Mouse (Mus musculus) neural tube, embryonic 13.5 days (tissue): ENCODE data around the gene Tmem235. TPM values are rescaled to one million over a fixed set of nuclear protein-coding genes. Genes with fewer than 3 reads are reported as not detected.
"Not testable (repeated sequence)": the region's sequence is repeated elsewhere in the genome, so short reads cannot be mapped to it uniquely, and the experiment has no call there.

ENCODE experiments used
- ATAC-seq: fragments of 200-750 bp; cut with Nextera tagmentation; 2 replicates; pipeline ENCODE4 v1.8.0; 2017; ENCODE audit warnings: low read depth, mild to moderate bottlenecking, moderate TSS enrichment, moderate library complexity
- H3K27ac ChIP-seq: fragments of 300-500 bp; sonication (generic); replicated peaks from 2 replicates; pipeline ENCODE4 v1.5.1; 2015; ENCODE audit warnings: moderate library complexity, mild to moderate bottlenecking, inconsistent platforms
- H3K27me3 ChIP-seq: fragments of 300-500 bp; sonication (generic); 2 replicates; pipeline ENCODE4 v1.6.1; 2015; ENCODE audit warnings: mild to moderate bottlenecking, inconsistent platforms
- H3K36me3 ChIP-seq: fragments of 300-500 bp; sonication (generic); 2 replicates; pipeline ENCODE4 v1.6.1; 2015; ENCODE audit warnings: mild to moderate bottlenecking, inconsistent platforms
- H3K4me1 ChIP-seq: fragments of 300-500 bp; sonication (generic); replicated peaks from 2 replicates; pipeline ENCODE4 v1.6.1; 2015; ENCODE audit warnings: inconsistent platforms
- H3K4me2 ChIP-seq: fragments of 300-500 bp; sonication (generic); 2 replicates; pipeline ENCODE4 v1.6.1; 2015; ENCODE audit warnings: inconsistent platforms, mild to moderate bottlenecking, moderate library complexity
- H3K4me3 ChIP-seq: fragments of 300-500 bp; sonication (generic); 2 replicates; pipeline ENCODE4 v1.5.1; 2015; ENCODE audit warnings: mild to moderate bottlenecking, inconsistent platforms
- H3K9ac ChIP-seq: fragments of 300-500 bp; sonication (generic); 2 replicates; pipeline ENCODE4 v1.6.1; 2015; ENCODE audit warnings: moderate library complexity, mild to moderate bottlenecking, inconsistent platforms
- H3K9me3 ChIP-seq: fragments of 300-500 bp; sonication (generic); 2 replicates; pipeline ENCODE4 v1.6.1; 2016; ENCODE audit warnings: inconsistent platforms
- WGBS: fragments of 180-500 bp; shearing (Covaris S2); methylation state at CpG from one replicate; pipeline ENCODE4 v1.1.7; 2015; 5-methylcytosine and 5-hydroxymethylcytosine counted together
- polyA plus RNA-seq: library from polyadenylated mRNA; unstranded; fragments of >200 nt; fragmentation: Nextera tagmentation; extraction: Ambion mirVana; gene quantifications from 2 replicates; pipeline ENCODE4 v1.2.1, GENCODE M21; 2015

The Tmem235 gene
- polyA plus RNA-seq, 1 experiment from 2014 or later = not detected

GRCm38 (mm10) chr11:117825333-117826101 lies 35.0 kb upstream of the Tmem235 start, which contains the start of the genes Afmid and Tk1:
Gene Afmid (plus strand): TSS chr11:117825924.
Gene Tk1 (minus strand): TSS chr11:117826092.
- Histone ChIP-seq H3K9me3 (no peaks in the 10 kb centered on the region), H3K27ac (peak within 1 kb of the TSS; percentile 49), H3K36me3 (no peaks in the 10 kb centered on the region), H3K4me3 (peak within 1 kb of the TSS; percentile 42), H3K4me2 (peak within 1 kb of the TSS; percentile 75), H3K27me3 (no peaks in the 10 kb centered on the region), H3K4me1 (peaks cover 75% of the 10 kb centered on the region), H3K9ac (peak within 1 kb of the TSS; percentile 71)
- peak; percentile 42; the same call in 1 of the 2 replicates for ATAC-seq
- under 1% methylated on average over 34 of the region's 34 CpGs for WGBS

- no peaks in the 10 kb centered on the region for H3K27me3 ChIP-seq
- peak overlapping the region; percentile 71 for H3K9ac ChIP-seq
- WGBS = 16% methylated on average over 5 of the region's 5 CpGs
- H3K9me3 ChIP-seq = no peaks in the 10 kb centered on the region
- H3K4me3 ChIP-seq = peak overlapping the region; percentile 42
- no peak for ATAC-seq
- peaks cover 80% of the 10 kb centered on the region for H3K4me1 ChIP-seq
- H3K27ac ChIP-seq = no peak overlapping the region
- no peaks in the 10 kb centered on the region for H3K36me3 ChIP-seq
- H3K4me2 ChIP-seq = peak overlapping the region; percentile 75
These were observed 34.4 kb upstream of the Tmem235 start for GRCm38 (mm10) chr11:117826164-117826563.

GRCm38 (mm10) chr11:117826916-117827315 lies 33.6 kb upstream of the Tmem235 start:
- Histone ChIP-seq H3K36me3 (no peaks in the 10 kb centered on the region), H3K9me3 (no peaks in the 10 kb centered on the region), H3K9ac (no peak overlapping the region), H3K4me3 (no peak overlapping the region), H3K4me2 (no peak overlapping the region), H3K4me1 (peaks cover 81% of the 10 kb centered on the region), H3K27me3 (no peaks in the 10 kb centered on the region), H3K27ac (no peak overlapping the region)
- no peak for ATAC-seq
- 74% methylated on average over 8 of the region's 8 CpGs for WGBS

- Histone ChIP-seq H3K27me3 (no peaks in the 10 kb centered on the region), H3K9me3 (no peaks in the 10 kb centered on the region), H3K27ac (no peak overlapping the region), H3K4me2 (no peak overlapping the region), H3K4me1 (peaks cover 84% of the 10 kb centered on the region), H3K9ac (no peak overlapping the region; the same call in 1 of the 2 replicates), H3K36me3 (no peaks in the 10 kb centered on the region), H3K4me3 (no peak overlapping the region)
- 57% methylated on average over 3 of the region's 3 CpGs for WGBS
- ATAC-seq = no peak
These were observed 33.2 kb upstream of the Tmem235 start for GRCm38 (mm10) chr11:117827386-117827785.

- WGBS = 74% methylated on average over 18 of the region's 18 CpGs
These were observed 32.2 kb upstream of the Tmem235 start for GRCm38 (mm10) chr11:117828149-117828887.

GRCm38 (mm10) chr11:117828888-117829604 lies 31.5 kb upstream of the Tmem235 start:
- no peak for ATAC-seq
- Histone ChIP-seq H3K4me3 (no peak overlapping the region), H3K36me3 (no peaks in the 10 kb centered on the region), H3K9ac (0 out of 2 replicates have a peak overlapping the region, but pooled peaks have one; percentile 0), H3K27ac (peak overlapping the region; percentile 50; the same call in 1 of the 2 replicates), H3K27me3 (no peaks in the 10 kb centered on the region), H3K4me2 (no peak overlapping the region), H3K4me1 (peaks cover 72% of the 10 kb centered on the region), H3K9me3 (no peaks in the 10 kb centered on the region)
- 51% methylated on average over 9 of the region's 9 CpGs for WGBS

More at GRCm38 (mm10) chr11:117828149-117828887, 32.2 kb upstream of the Tmem235 start:
- Histone ChIP-seq H3K27ac (peak overlapping the region; percentile 50; the same call in 1 of the 2 replicates), H3K4me3 (no peak overlapping the region), H3K27me3 (no peaks in the 10 kb centered on the region), H3K9me3 (no peaks in the 10 kb centered on the region), H3K36me3 (no peaks in the 10 kb centered on the region), H3K4me2 (no peak overlapping the region), H3K9ac (no peak overlapping the region; the same call in none of the 2 replicates), H3K4me1 (peaks cover 79% of the 10 kb centered on the region)
- no peak for ATAC-seq

- 84% methylated on average over 2 of the region's 2 CpGs for WGBS
- Histone ChIP-seq H3K27me3 (no peaks in the 10 kb centered on the region), H3K4me2 (no peak overlapping the region), H3K4me1 (peaks cover 66% of the 10 kb centered on the region), H3K36me3 (no peaks in the 10 kb centered on the region), H3K27ac (peak overlapping the region; percentile 50; the same call in 1 of the 2 replicates), H3K4me3 (no peak overlapping the region), H3K9ac (no peak overlapping the region), H3K9me3 (no peaks in the 10 kb centered on the region)
- ATAC-seq = no peak
These were observed 30.8 kb upstream of the Tmem235 start for GRCm38 (mm10) chr11:117829671-117830215.

GRCm38 (mm10) chr11:117830401-117830800 lies 30.2 kb upstream of the Tmem235 start:
- 72% methylated on average over 9 of the region's 9 CpGs for WGBS
- Histone ChIP-seq H3K9ac (no peak overlapping the region), H3K4me2 (no peak overlapping the region), H3K27me3 (no peaks in the 10 kb centered on the region), H3K4me1 (peaks cover 59% of the 10 kb centered on the region), H3K27ac (no peak overlapping the region; the same call in 1 of the 2 replicates), H3K9me3 (no peaks in the 10 kb centered on the region), H3K36me3 (no peaks in the 10 kb centered on the region), H3K4me3 (no peak overlapping the region)
- no peak for ATAC-seq

- WGBS = 18% methylated on average over 28 of the region's 28 CpGs
- peak overlapping the region; percentile 39 for H3K4me3 ChIP-seq
- H3K9ac ChIP-seq = peak overlapping the region; percentile 59
- peak overlapping the region; percentile 52 for H3K27ac ChIP-seq
- peak overlapping the region; percentile 58 for H3K4me2 ChIP-seq
- ATAC-seq = peak; percentile 73
- no peaks in the 10 kb centered on the region for H3K36me3 ChIP-seq
- peaks cover 47% of the 10 kb centered on the region for H3K4me1 ChIP-seq
- no peaks in the 10 kb centered on the region for H3K27me3 ChIP-seq
- H3K9me3 ChIP-seq = no peaks in the 10 kb centered on the region
These were observed 28.2 kb upstream of the Tmem235 start for GRCm38 (mm10) chr11:117832086-117832969.

- H3K4me3 ChIP-seq, H3K27me3 ChIP-seq, H3K27ac ChIP-seq, ATAC-seq, H3K4me2 ChIP-seq, H3K9me3 ChIP-seq, H3K36me3 ChIP-seq, H3K9ac ChIP-seq: not testable (repeated sequence)
- peaks cover 35% of the 10 kb centered on the region for H3K4me1 ChIP-seq
- 85% methylated on average over 4 of the region's 6 CpGs for WGBS
These were observed 27.0 kb upstream of the Tmem235 start for GRCm38 (mm10) chr11:117833509-117833908.

- Histone ChIP-seq H3K9ac (no peak overlapping the region), H3K4me3 (no peak overlapping the region), H3K4me1 (peaks cover 30% of the 10 kb centered on the region), H3K27me3 (no peaks in the 10 kb centered on the region), H3K9me3 (no peaks in the 10 kb centered on the region), H3K27ac (no peak overlapping the region), H3K4me2 (no peak overlapping the region), H3K36me3 (no peaks in the 10 kb centered on the region)
- ATAC-seq = no peak
- WGBS = 94% methylated on average over 8 of the region's 8 CpGs
These were observed 26.5 kb upstream of the Tmem235 start for GRCm38 (mm10) chr11:117834086-117834485.
